Mouse (Mus musculus): ENCODE measurements around the gene Prph2. TPM values are rescaled to one million over a fixed set of nuclear protein-coding genes. Genes with fewer than 3 reads are reported as not detected.
A peak's percentile ranks its signal among the peaks of the same experiment; 100 is the strongest.

Prph2 gene
- total RNA-seq (2021): not detected
- long read RNA-seq, experiment 1: 0 reads
- long read RNA-seq, experiment 2: 0 reads

DNA sequence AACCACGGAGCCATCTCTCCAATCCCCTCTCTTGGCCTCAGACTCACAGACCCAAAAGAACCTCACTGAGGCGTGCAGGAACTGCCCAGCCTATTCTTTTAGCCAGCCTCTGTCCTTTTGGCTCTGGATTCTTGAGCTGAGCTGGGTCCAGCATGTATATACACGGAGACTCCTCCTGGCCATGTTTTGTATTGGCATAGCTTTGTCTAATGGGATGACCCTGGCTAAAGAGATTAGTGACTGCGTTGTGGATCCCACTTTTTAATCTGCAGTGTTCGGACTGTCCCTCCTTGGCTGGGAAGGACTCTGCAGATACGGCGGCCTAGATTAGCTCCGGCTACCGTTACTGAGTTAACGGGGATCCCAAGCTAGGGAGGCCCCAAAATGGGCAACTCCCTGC, at the start of gene Prph2:
Gene Prph2, plus strand, starts transcription at position 274 of the 400 bp plus-strand sequence.
- no peak for DNase-seq (ENCODE audit: low spot score in 2 of 2)

DNA sequence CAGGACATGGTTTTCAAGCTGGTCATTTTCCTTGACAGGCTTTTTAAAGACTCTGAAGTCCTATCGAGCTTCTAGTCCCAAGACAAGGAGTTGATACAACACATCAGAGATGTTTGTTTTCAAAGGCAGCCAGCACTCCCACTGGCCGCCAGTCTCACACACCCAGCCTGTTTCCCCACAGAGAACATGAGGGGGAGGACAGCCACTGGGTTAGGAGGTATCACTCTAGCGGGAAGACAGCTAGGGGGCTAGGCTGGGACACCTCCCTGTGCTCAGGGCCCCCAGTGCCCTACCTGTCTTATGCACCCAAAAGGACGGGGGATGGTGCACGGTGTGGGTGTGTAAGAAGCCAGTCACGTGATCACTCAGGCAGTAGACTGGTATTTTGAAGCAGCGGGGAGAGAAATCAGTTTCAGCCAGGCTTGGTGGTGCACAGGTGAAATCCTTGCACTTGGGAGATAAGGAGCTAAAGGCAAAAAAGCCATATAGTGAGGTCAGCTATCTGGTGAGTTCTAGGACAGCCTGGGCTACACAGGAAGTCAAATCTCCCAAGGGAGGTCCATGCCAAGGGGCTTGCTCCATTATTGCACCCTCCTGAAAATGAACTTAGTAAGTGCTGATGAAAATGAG, 45.6 kb upstream of the Prph2 start:
- DNase-seq (ENCODE audit: low spot score in 2 of 2): no peak

GRCm38 (mm10) chr17:46866836-46867235, 43.4 kb upstream of the Prph2 start:
- DNase-seq (ENCODE audit: low spot score in 2 of 2): peak in 1 of 2 experiments; percentile 47

- no peak for DNase-seq (ENCODE audit: low spot score in 2 of 2)
Observed at GRCm38 (mm10) chr17:46870204-46870798, 40.0 kb upstream of the Prph2 start.

- no peak for DNase-seq (ENCODE audit: low spot score in 2 of 2)
Observed at GRCm38 (mm10) chr17:46870913-46871312, 39.3 kb upstream of the Prph2 start.

DNA sequence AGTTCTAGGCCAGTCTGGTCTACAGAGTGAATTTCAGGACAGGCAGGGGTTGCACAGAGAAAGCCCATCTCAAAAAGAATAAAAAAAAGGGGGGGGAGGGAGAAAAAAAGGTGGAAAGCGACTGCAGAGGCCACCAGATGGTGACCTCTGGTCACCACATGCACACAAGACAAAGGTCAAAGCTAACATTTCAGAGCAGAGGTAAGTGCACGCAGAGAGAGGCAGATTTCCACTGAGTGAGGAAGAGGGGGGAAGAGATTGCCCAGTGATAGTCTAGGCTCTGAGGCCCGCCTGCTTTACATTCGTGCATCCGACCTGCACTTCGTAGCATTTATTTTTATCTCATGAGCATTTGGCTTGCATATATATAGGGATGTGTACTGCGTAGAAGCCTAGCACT, 37.5 kb upstream of the Prph2 start:
- DNase-seq (ENCODE audit: low spot score in 2 of 2): no peak

GRCm38 (mm10) chr17:46874133-46874532, 36.1 kb upstream of the Prph2 start:
- peak; percentile 39 to 53 for DNase-seq (ENCODE audit: low spot score in 2 of 2)

DNA sequence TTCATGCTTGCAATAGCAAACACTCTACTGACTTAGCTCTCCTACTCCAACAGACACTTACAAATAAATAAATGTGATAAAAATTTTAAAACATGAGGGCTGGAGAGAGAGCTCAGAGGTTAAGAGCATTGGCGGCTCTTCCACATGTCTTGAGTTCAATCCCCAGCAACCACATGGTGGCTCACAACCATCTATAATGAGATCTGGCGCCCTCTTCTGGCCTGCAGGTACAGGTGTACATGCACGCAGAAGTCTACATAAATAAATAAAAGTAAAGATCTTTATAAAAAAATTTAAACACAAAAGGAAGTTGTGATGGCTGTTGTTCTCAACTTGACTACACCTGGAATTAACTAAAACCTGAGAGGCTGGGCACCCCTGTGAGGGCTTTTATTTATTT, 34.6 kb upstream of the Prph2 start:
- DNase-seq (ENCODE audit: low spot score in 2 of 2): no peak

DNA sequence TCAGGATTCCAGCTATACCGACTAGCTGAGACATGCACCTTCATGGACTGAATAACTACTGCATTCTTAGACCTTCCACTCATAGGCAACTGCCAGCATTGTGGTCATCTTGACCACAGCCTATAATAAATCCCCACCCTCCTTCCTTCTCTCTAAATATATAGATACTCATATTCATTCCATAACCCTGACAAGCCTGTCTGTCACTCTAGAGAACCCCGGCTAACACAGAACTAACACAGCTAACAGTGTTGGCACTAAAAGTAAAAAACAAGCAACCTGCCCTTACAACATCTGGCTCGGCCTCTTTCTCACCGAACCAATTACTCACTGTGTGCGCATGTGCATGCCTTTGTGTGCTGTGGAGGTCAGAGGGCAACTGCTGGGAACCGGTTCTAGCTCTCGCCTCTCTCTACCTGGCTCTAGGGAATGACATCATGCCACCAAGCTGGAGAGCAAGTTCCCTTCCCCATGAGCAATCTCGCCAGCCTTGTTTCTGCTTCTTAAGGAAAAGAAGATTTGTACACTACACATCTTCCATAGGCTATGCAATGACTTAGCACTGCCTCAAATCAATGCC, 33.8 kb upstream of the Prph2 start:
- no peak for DNase-seq (ENCODE audit: low spot score in 2 of 2)

DNA sequence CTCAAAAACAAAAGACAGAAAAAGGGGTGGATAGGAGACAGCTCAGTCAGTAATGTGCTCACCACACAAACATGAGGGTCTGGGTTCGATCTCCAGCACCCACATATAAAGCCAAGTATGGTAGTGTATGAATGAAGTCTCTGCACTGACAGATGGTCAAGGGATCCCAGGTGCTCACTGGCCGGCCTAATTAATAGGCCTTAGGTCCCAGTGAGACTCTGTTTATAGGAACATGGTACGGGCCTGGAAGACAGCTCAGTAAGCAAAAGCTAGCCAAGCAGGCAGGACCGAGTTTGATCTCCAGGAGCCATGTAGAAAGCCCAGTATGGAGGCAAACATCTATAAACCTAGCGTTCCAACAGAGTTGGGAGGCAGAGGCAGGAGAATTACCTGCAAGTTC, 33.2 kb upstream of the Prph2 start:
- no peak for DNase-seq (ENCODE audit: low spot score in 2 of 2)

- DNase-seq (ENCODE audit: low spot score in 2 of 2): no peak
Observed at GRCm38 (mm10) chr17:46879841-46880311, 30.4 kb upstream of the Prph2 start.

DNA sequence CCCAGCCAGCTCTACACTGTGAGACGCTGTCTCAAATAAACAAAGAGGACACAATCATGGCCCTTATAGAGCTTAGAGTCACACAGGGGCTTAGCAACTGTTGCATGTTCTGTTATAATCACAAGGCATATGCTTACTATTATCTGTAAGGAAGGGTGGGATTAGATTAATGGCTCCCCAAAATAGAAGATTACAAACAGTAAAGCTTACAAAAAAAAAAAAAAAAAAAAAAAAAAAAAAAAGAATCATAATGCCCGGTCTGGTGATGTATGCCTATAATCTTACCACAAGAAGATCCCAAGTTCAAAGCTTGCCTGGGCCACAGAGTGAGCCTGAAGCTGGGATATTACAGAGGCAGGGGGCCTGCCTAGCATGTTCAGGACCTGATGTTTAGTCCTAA, 29.9 kb upstream of the Prph2 start:
- DNase-seq (ENCODE audit: low spot score in 2 of 2): no peak

- no peak for DNase-seq (ENCODE audit: low spot score in 2 of 2)
Observed at GRCm38 (mm10) chr17:46881728-46882127, 28.5 kb upstream of the Prph2 start.

GRCm38 (mm10) chr17:46883107-46883506, 27.2 kb upstream of the Prph2 start:
- DNase-seq (ENCODE audit: low spot score in 2 of 2): no peak

DNA sequence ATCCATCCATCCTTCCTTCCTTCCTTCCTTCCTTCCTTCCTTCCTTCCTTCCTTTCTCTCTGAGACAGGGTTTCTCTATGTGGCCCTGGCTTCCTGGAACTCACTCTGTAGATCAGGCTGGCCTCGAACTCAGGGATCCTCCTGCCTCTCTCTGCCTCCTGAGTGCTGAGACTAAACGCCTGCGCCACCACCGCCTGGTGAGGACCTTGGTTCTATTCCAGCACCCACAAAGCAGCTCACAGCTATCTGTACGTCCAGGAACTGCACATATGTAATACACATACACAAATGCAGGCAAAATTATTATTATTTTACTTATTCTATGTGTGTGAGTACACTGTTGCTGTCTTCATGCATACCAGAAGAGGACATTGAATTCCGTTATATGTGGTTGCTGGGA, 25.5 kb upstream of the Prph2 start:
- DNase-seq (ENCODE audit: low spot score in 2 of 2): no peak

DNA sequence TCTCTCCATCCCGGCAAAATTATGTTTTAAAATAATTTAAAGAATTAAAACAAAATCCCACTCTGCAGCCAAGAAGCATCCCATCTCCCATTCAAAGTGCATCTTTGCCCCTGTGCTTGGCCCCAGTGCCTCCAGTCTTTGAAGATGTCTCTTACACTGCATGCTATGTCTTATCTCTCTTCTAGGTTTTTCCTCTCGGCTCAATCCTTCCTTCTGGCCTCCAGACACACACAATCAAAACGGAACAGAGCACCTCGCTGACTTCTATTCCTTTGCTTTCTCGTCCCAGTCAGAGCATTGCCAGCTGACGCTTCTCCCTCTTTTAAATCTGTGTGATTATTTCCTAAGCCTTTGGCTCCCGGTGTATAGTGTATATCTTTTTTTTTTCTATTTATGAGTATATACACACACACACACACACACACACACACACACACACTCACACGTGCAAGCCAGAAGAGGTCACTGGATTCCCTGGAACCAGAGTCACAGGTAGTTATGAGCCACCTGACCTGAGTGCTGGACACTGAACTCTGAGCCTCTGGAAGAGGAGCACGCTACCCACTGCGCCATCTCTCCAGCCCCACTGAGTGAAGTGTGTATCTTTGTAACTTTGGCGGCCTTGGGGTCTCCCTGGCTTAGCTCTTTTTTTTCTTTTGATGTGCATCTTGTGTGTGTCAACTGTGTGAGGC, 24.9 kb upstream of the Prph2 start:
- no peak for DNase-seq (ENCODE audit: low spot score in 2 of 2)

GRCm38 (mm10) chr17:46885910-46886643, 24.2 kb upstream of the Prph2 start:
- no peak for DNase-seq (ENCODE audit: low spot score in 2 of 2)

GRCm38 (mm10) chr17:46888511-46889212, 21.6 kb upstream of the Prph2 start:
- DNase-seq (ENCODE audit: low spot score in 2 of 2): peak in 1 of 2 experiments; percentile 30

DNA sequence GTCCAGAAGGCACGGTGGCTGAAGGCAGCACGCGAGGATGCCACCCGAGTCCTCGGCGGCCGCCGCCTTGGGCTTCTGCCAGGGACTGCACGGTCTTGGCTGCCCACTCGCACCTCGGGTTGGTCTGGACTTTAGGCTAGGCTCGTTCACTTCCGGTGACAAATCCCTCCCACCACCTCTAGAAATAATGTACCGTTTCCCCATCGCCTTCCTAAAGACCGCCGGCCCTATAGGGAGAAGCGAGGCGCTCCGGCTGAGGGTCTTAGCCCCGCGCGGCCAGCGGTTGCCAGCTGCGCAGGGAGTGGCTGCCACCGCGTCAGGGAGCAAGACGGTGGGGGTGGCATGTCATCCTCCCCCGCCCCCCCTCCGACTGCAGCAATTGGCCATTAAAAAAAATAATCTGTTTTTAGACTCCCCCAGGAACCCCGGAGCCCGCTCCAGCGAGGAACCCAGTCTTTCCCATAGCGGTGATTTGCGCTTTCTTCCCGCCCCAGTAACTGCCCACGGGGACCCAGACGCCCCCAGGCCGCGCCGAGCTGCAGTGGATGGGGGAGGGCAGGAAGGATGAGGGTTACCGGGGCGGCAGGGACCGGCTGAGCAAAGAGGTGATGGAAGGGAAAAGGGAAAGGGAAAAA, 20.7 kb upstream of the Prph2 start:
- DNase-seq (ENCODE audit: low spot score in 2 of 2): peak; percentile 76 to 79

All from adrenal gland, adult 18-20 months (tissue).